Mouse (Mus musculus): ENCODE results near the gene Stk24. TPM values are rescaled to one million over a fixed set of nuclear protein-coding genes. Genes with fewer than 3 reads are reported as not detected.
A peak's percentile ranks its signal among the peaks of the same experiment; 100 is the strongest.

Gene Stk24
- polyA plus RNA-seq, 1 experiment from 2014 or later = 47.7 TPM

GRCm38 (mm10) chr14:121259332-121259731, 120.5 kb downstream of the Stk24 start:
- Histone ChIP-seq H3K36me3 (peaks cover 94% of the 10 kb centered on the region), H3K9ac (replicated peaks) (no peak overlapping the region), H3K4me3 (replicated peaks) (no peak overlapping the region), H3K9me3 (no peaks in the 10 kb centered on the region), H3K4me2 (no peak overlapping the region), H3K27ac (0 out of 2 replicates have a peak overlapping the region, but pooled peaks have one; percentile 12), H3K27me3 (no peaks in the 10 kb centered on the region), H3K4me1 (replicated peaks) (no peaks in the 10 kb centered on the region)
- WGBS = 90% methylated on average over 11 of the region's 11 CpGs
- ATAC-seq (ENCODE audit: insufficient number of reproducible peaks, insufficient read depth, low FRiP score, low TSS enrichment, low read depth) = no peak

- H3K9me3 ChIP-seq = no peaks in the 10 kb centered on the region
- H3K27ac ChIP-seq = no peak overlapping the region
- 95% methylated on average over 7 of the region's 7 CpGs for WGBS
- no peak overlapping the region for H3K4me2 ChIP-seq
- no peaks in the 10 kb centered on the region for H3K27me3 ChIP-seq
- no peaks in the 10 kb centered on the region for H3K4me1 ChIP-seq (replicated peaks)
- no peak for ATAC-seq (ENCODE audit: insufficient number of reproducible peaks, insufficient read depth, low FRiP score, low TSS enrichment, low read depth)
- H3K4me3 ChIP-seq (replicated peaks) = no peak overlapping the region
- no peak overlapping the region for H3K9ac ChIP-seq (replicated peaks)
- peaks cover 92% of the 10 kb centered on the region for H3K36me3 ChIP-seq
These were observed 122.9 kb downstream of the Stk24 start for GRCm38 (mm10) chr14:121256896-121257295.

GRCm38 (mm10) chr14:121255469-121255868, 124.3 kb downstream of the Stk24 start:
- H3K4me3 ChIP-seq (replicated peaks) = no peak overlapping the region
- WGBS = 92% methylated on average over 13 of the region's 13 CpGs
- no peaks in the 10 kb centered on the region for H3K27me3 ChIP-seq
- no peak overlapping the region for H3K9ac ChIP-seq (replicated peaks)
- no peaks in the 10 kb centered on the region for H3K9me3 ChIP-seq
- no peaks in the 10 kb centered on the region for H3K4me1 ChIP-seq (replicated peaks)
- no peak for ATAC-seq (ENCODE audit: insufficient number of reproducible peaks, insufficient read depth, low FRiP score, low TSS enrichment, low read depth)
- peaks cover 88% of the 10 kb centered on the region for H3K36me3 ChIP-seq
- no peak overlapping the region for H3K27ac ChIP-seq
- H3K4me2 ChIP-seq = no peak overlapping the region

- H3K27me3 ChIP-seq = no peaks in the 10 kb centered on the region
- no peaks in the 10 kb centered on the region for H3K9me3 ChIP-seq
- H3K27ac ChIP-seq = no peak overlapping the region
- no peak overlapping the region for H3K4me3 ChIP-seq (replicated peaks)
- WGBS = 93% methylated on average over 10 of the region's 10 CpGs
- no peak overlapping the region for H3K4me2 ChIP-seq
- peaks cover 88% of the 10 kb centered on the region for H3K36me3 ChIP-seq
- H3K9ac ChIP-seq (replicated peaks) = no peak overlapping the region
- H3K4me1 ChIP-seq (replicated peaks) = no peaks in the 10 kb centered on the region
- ATAC-seq (ENCODE audit: insufficient number of reproducible peaks, insufficient read depth, low FRiP score, low TSS enrichment, low read depth) = no peak
These were observed 124.9 kb downstream of the Stk24 start for GRCm38 (mm10) chr14:121254869-121255268.

- Histone ChIP-seq H3K9me3 (no peaks in the 10 kb centered on the region), H3K9ac (replicated peaks) (no peak overlapping the region), H3K4me3 (replicated peaks) (no peak overlapping the region), H3K36me3 (peaks cover 76% of the 10 kb centered on the region), H3K27me3 (no peaks in the 10 kb centered on the region), H3K4me2 (no peak overlapping the region), H3K27ac (no peak overlapping the region), H3K4me1 (replicated peaks) (peaks cover 19% of the 10 kb centered on the region)
- no peak for ATAC-seq (ENCODE audit: insufficient number of reproducible peaks, insufficient read depth, low FRiP score, low TSS enrichment, low read depth)
- WGBS = 91% methylated on average over 10 of the region's 10 CpGs
These were observed 127.3 kb downstream of the Stk24 start for GRCm38 (mm10) chr14:121252542-121252941.

- H3K4me3 ChIP-seq (replicated peaks) = no peak overlapping the region
- no peaks in the 10 kb centered on the region for H3K9me3 ChIP-seq
- no peak overlapping the region for H3K9ac ChIP-seq (replicated peaks)
- no peak overlapping the region for H3K27ac ChIP-seq
- H3K4me2 ChIP-seq = no peak overlapping the region
- H3K36me3 ChIP-seq = peaks cover 68% of the 10 kb centered on the region
- ATAC-seq (ENCODE audit: insufficient number of reproducible peaks, insufficient read depth, low FRiP score, low TSS enrichment, low read depth) = no peak
- H3K27me3 ChIP-seq = no peaks in the 10 kb centered on the region
- 76% methylated on average over 4 of the region's 4 CpGs for WGBS
- peaks cover 27% of the 10 kb centered on the region for H3K4me1 ChIP-seq (replicated peaks)
These were observed 128.1 kb downstream of the Stk24 start for GRCm38 (mm10) chr14:121251708-121252107.

- no peak overlapping the region for H3K4me2 ChIP-seq
- H3K27me3 ChIP-seq = no peaks in the 10 kb centered on the region
- H3K27ac ChIP-seq = no peak overlapping the region
- no peaks in the 10 kb centered on the region for H3K9me3 ChIP-seq
- 91% methylated on average over 5 of the region's 5 CpGs for WGBS
- no peak overlapping the region for H3K4me3 ChIP-seq (replicated peaks)
- peaks cover 64% of the 10 kb centered on the region for H3K36me3 ChIP-seq
- no peak overlapping the region for H3K9ac ChIP-seq (replicated peaks)
- H3K4me1 ChIP-seq (replicated peaks) = peaks cover 33% of the 10 kb centered on the region
- no peak for ATAC-seq (ENCODE audit: insufficient number of reproducible peaks, insufficient read depth, low FRiP score, low TSS enrichment, low read depth)
These were observed 128.7 kb downstream of the Stk24 start for GRCm38 (mm10) chr14:121251099-121251498.

- H3K27ac ChIP-seq = peak overlapping the region; percentile 91
- H3K9ac ChIP-seq (replicated peaks) = no peak overlapping the region
- WGBS = 69% methylated on average over 5 of the region's 5 CpGs
- no peak overlapping the region for H3K4me2 ChIP-seq
- no peak overlapping the region for H3K4me3 ChIP-seq (replicated peaks)
- no peaks in the 10 kb centered on the region for H3K27me3 ChIP-seq
- ATAC-seq (ENCODE audit: insufficient number of reproducible peaks, insufficient read depth, low FRiP score, low TSS enrichment, low read depth) = no peak; the same call in 1 of the 2 replicates
- peaks cover 61% of the 10 kb centered on the region for H3K36me3 ChIP-seq
- no peaks in the 10 kb centered on the region for H3K9me3 ChIP-seq
- peaks cover 52% of the 10 kb centered on the region for H3K4me1 ChIP-seq (replicated peaks)
These were observed 131.5 kb downstream of the Stk24 start for GRCm38 (mm10) chr14:121248346-121248745.

GRCm38 (mm10) chr14:121247287-121247686, 132.5 kb downstream of the Stk24 start:
- Histone ChIP-seq H3K27me3 (no peaks in the 10 kb centered on the region), H3K9me3 (no peaks in the 10 kb centered on the region), H3K9ac (replicated peaks) (no peak overlapping the region), H3K4me2 (no peak overlapping the region), H3K4me1 (replicated peaks) (peaks cover 52% of the 10 kb centered on the region), H3K36me3 (peaks cover 61% of the 10 kb centered on the region), H3K4me3 (replicated peaks) (no peak overlapping the region), H3K27ac (peak overlapping the region; percentile 91)
- ATAC-seq (ENCODE audit: insufficient number of reproducible peaks, insufficient read depth, low FRiP score, low TSS enrichment, low read depth) = peak; percentile 45; the same call in 1 of the 2 replicates
- WGBS = 21% methylated on average over 7 of the region's 7 CpGs

- Histone ChIP-seq H3K27ac (peak overlapping the region; percentile 91), H3K27me3 (no peaks in the 10 kb centered on the region), H3K36me3 (peaks cover 64% of the 10 kb centered on the region), H3K4me1 (replicated peaks) (peaks cover 52% of the 10 kb centered on the region), H3K9ac (replicated peaks) (no peak overlapping the region), H3K4me3 (replicated peaks) (no peak overlapping the region), H3K4me2 (no peak overlapping the region), H3K9me3 (no peaks in the 10 kb centered on the region)
- 69% methylated on average over 14 of the region's 14 CpGs for WGBS
- no peak for ATAC-seq (ENCODE audit: insufficient number of reproducible peaks, insufficient read depth, low FRiP score, low TSS enrichment, low read depth)
These were observed 133.6 kb downstream of the Stk24 start for GRCm38 (mm10) chr14:121246048-121246731.

GRCm38 (mm10) chr14:121244104-121244503, 135.7 kb downstream of the Stk24 start:
- H3K9ac ChIP-seq (replicated peaks) = no peak overlapping the region
- H3K27me3 ChIP-seq = no peaks in the 10 kb centered on the region
- 93% methylated on average over 15 of the region's 15 CpGs for WGBS
- H3K4me2 ChIP-seq = no peak overlapping the region
- H3K36me3 ChIP-seq = peaks cover 63% of the 10 kb centered on the region
- no peaks in the 10 kb centered on the region for H3K9me3 ChIP-seq
- ATAC-seq (ENCODE audit: insufficient number of reproducible peaks, insufficient read depth, low FRiP score, low TSS enrichment, low read depth) = no peak
- peaks cover 47% of the 10 kb centered on the region for H3K4me1 ChIP-seq (replicated peaks)
- no peak overlapping the region; the same call in 1 of the 2 replicates for H3K27ac ChIP-seq
- no peak overlapping the region for H3K4me3 ChIP-seq (replicated peaks)

GRCm38 (mm10) chr14:121239386-121239785, 140.4 kb downstream of the Stk24 start:
- WGBS = 90% methylated on average over 8 of the region's 8 CpGs
- no peaks in the 10 kb centered on the region for H3K9me3 ChIP-seq
- H3K4me2 ChIP-seq = no peak overlapping the region
- no peak for ATAC-seq (ENCODE audit: insufficient number of reproducible peaks, insufficient read depth, low FRiP score, low TSS enrichment, low read depth)
- H3K4me1 ChIP-seq (replicated peaks) = 0 out of 2 replicates have a peak, but pooled peaks cover 2% of the 10 kb centered on the region
- no peak overlapping the region for H3K27ac ChIP-seq
- H3K27me3 ChIP-seq = no peaks in the 10 kb centered on the region
- H3K4me3 ChIP-seq (replicated peaks) = no peak overlapping the region
- H3K9ac ChIP-seq (replicated peaks) = no peak overlapping the region
- peaks cover 95% of the 10 kb centered on the region for H3K36me3 ChIP-seq

Measured in limb, embryonic 12.5 days (tissue).